Mouse (Mus musculus) B cell, adult 2 months (primary cell): ENCODE results near the gene A030005K14Rik.

Source experiments
- DNase-seq, 2 experiments: peaks; one replicate each; pipeline ENCODE4 v3.0.0; 2022

Gene A030005K14Rik

DNA sequence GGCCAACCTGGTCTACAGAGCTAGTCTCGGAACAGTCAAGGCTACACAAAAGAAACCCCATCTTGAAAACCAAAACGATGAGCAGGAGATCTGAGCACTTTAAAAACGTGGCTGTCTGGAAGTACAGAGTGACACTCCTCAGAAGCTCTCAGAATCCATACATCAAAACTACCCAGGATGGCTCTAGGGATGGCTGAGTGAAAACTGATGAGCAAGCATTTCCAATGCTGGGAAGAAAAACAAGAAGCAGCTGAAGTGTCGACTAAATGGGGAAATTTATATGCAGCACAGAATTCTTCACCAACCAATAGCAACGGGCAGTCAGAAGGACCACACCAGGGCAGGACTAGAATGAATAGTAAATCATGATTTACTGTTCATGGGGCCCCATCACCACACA lies 24.7 kb downstream of the A030005K14Rik start:
- DNase-seq, result no peak

DNA sequence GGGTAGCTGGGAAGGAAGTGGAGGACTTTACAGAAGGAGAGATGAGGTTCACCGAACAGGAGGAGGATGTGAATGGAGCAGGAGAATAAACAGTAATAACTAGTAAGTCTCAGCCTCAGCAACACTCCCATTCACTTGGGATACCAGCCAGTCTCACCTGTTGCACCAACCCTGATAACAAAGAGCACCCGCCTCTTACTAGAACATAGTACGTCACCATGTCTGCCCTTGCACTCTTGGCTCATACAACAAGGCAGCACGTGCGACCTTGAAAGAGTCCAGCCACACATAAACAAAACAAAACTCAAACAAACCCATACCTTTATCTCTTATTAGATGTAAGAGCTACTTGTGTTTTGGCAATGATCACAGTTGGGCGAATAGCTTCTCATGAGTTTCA lies 26.7 kb downstream of the A030005K14Rik start:
- DNase-seq, result no peak

DNA sequence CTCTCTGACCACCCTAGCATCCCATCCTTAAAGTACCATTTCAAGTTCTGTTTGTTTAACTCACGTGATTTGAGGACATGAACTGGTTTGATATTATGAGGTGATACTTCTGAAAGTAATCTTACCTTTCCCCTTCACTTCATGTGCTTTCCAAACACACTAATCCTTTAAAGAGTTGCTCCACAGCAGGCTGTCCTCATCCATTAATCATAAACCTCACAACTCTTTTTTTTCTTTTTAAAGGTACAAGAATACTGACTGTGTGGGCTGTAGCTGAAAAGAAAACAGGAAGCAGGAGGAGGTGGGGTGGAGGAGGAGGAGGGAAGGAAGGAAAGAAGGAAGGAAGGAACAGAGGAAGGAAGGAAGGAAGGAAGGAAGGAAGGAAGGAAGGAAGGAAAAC lies 27.2 kb downstream of the A030005K14Rik start:
- DNase-seq, result no peak

- DNase-seq, result no peak
These were observed 42.6 kb downstream of the A030005K14Rik start for GRCm38 (mm10) chr1:83016556-83016955.

- no peak for DNase-seq
These were observed 43.8 kb downstream of the A030005K14Rik start for GRCm38 (mm10) chr1:83015329-83015879.

GRCm38 (mm10) chr1:83014477-83014876 lies 44.7 kb downstream of the A030005K14Rik start:
- no peak for DNase-seq
